Mouse (Mus musculus) intestine, embryonic 14.5 days (tissue): Measurements from ENCODE around the gene Ppia. TPM values are rescaled to one million over a fixed set of nuclear protein-coding genes. Genes with fewer than 3 reads are reported as not detected.
A peak's percentile ranks its signal among the peaks of the same experiment; 100 is the strongest.
"Not testable (repeated sequence)": the region's sequence is repeated elsewhere in the genome, so short reads cannot be mapped to it uniquely, and the experiment has no call there.

Experiments
- ATAC-seq: fragments of 200-750 bp; cut with Nextera tagmentation; replicated peaks from 2 replicates; pipeline ENCODE4 v1.8.0; 2017; ENCODE audit warnings: low read depth, moderate number of reproducible peaks, moderate TSS enrichment, moderate library complexity; ENCODE audit not compliant: low FRiP score, low TSS enrichment
- DNase-seq: peaks from one replicate; pipeline ENCODE4 v3.0.0-alpha.2; 2018; ENCODE audit warnings: low spot score
- H3K27ac ChIP-seq: fragments of 300-500 bp; sonication (generic); 2 replicates; pipeline ENCODE4 v1.5.1; 2014; ENCODE audit warnings: low read depth, mild to moderate bottlenecking, control low read depth
- H3K27me3 ChIP-seq: fragments of 300-500 bp; sonication (generic); replicated peaks from 2 replicates; pipeline ENCODE4 v1.6.1; 2014; ENCODE audit warnings: low read length, control low read depth; ENCODE audit not compliant: control insufficient read depth, insufficient read depth
- H3K36me3 ChIP-seq: fragments of 300-500 bp; sonication (generic); 2 replicates; pipeline ENCODE4 v1.6.1; 2014; ENCODE audit warnings: low read length, control low read depth; ENCODE audit not compliant: control insufficient read depth, insufficient read depth
- H3K4me1 ChIP-seq: fragments of 300-500 bp; sonication (generic); replicated peaks from 2 replicates; pipeline ENCODE4 v1.6.1; 2014; ENCODE audit warnings: low read length, control low read depth, mixed read lengths; ENCODE audit not compliant: control insufficient read depth, insufficient read depth
- H3K4me2 ChIP-seq: fragments of 300-500 bp; sonication (generic); 2 replicates; pipeline ENCODE4 v1.6.1; 2014; ENCODE audit warnings: low read length
- H3K4me3 ChIP-seq: fragments of 300-500 bp; sonication (generic); 2 replicates; pipeline ENCODE4 v1.5.1; 2014; ENCODE audit warnings: low read depth, low read length, control low read depth, mixed read lengths
- H3K9ac ChIP-seq: fragments of 300-500 bp; sonication (generic); 2 replicates; pipeline ENCODE4 v1.6.1; 2014; ENCODE audit warnings: mild to moderate bottlenecking, low read length
- H3K9me3 ChIP-seq: fragments of 300-500 bp; sonication (generic); 2 replicates; pipeline ENCODE4 v1.6.1; 2016; ENCODE audit warnings: low read length, control low read depth; ENCODE audit not compliant: control insufficient read depth
- WGBS: fragments of 180-500 bp; shearing (Covaris S2); extraction: QIAGEN DNeasy Blood & Tissue Kit; methylation state at CpG from one replicate; pipeline ENCODE4 v1.1.7; 2014; 5-methylcytosine and 5-hydroxymethylcytosine counted together
- polyA plus RNA-seq: library from polyadenylated mRNA; unstranded; fragments of >200 nt; fragmentation: Nextera tagmentation; extraction: Ambion mirVana; gene quantifications from 2 replicates; pipeline ENCODE4 v1.2.1, GENCODE M21; 2014

Ppia gene
- polyA plus RNA-seq, 1 experiment from 2014 or later = 5,694 TPM

DNA sequence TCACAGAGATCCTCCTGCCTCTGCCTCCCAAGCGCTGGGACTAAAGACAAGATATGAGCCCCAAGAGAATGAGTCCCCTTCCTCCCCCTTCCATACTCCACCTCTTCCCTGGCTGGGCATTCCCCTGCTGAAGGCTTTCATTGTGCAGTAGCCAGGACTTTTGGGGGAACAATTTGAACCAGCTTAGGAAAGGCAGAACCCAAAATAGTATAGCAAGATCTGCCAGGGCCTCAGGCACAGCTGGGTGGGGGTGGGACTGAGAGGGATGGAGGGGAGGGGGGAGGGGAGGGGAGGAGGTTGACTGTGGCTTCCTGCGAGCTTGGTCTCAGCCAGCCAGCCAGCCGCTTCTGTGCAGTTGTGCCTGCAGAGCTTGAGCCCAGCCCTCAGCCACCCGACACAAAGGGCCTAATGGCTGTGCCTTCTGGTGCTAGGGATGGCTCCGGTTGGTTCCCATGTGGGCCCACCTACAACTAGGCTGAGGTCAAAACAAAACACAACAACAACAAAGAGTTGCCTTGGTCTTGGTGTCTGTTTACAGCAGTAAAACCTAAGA, 5.1 kb upstream of the Ppia start:
- Histone ChIP-seq H3K4me3 (no peak overlapping the region), H3K4me1 (peaks cover 20% of the 10 kb centered on the region), H3K9me3 (no peaks in the 10 kb centered on the region), H3K36me3 (peaks cover 6% of the 10 kb centered on the region; the same call in 1 of the 2 replicates), H3K27ac (no peak overlapping the region), H3K4me2 (no peak overlapping the region), H3K9ac (no peak overlapping the region), H3K27me3 (no peaks in the 10 kb centered on the region)
- 52% methylated on average over 5 of the region's 5 CpGs for WGBS
- ATAC-seq = no peak
- no peak for DNase-seq

DNA sequence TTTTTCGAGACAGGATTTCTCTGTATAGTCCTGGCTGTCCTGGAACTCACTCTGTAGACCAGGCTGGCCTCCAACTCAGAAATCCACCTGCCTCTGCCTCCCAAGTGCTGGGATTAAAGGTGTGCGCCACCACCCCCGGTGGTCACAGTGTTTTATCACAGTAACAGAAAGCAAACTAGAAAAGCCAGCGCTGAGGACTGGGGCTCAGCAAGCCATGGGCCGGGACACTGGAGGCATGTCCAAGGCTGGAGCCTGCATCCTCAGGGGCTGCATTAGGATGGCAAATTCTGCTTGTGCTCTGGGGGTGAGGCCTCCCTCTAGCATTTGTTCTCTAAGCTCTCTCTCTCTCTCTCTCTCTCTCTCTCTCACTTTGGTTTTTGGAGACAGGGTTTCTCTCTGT, 4.5 kb upstream of the Ppia start:
- not testable (repeated sequence) for H3K4me3 ChIP-seq, ATAC-seq, H3K9me3 ChIP-seq, H3K9ac ChIP-seq, H3K27ac ChIP-seq, H3K4me2 ChIP-seq, H3K36me3 ChIP-seq, H3K27me3 ChIP-seq, DNase-seq
- peaks cover 14% of the 10 kb centered on the region for H3K4me1 ChIP-seq
- 83% methylated on average over 5 of the region's 5 CpGs for WGBS

DNA sequence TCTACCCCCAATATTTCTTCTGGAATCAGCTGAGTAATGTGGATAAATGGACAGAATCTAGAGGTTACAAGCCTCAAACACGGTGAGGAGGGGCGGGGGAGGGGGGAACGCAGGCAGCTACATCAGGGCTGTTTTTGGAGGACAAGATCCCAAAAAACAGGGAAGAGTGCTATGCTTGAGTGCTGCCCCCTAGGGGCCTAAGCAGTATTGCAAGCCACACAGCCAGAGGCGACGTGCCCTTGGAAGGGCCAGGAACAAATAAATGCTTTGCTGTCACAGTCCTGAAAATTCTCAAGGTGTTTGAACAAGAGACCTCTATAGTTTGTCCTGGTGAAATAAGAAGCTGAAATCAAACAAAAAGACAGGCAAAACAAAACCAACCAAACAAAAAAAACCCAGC, 3.6 kb upstream of the Ppia start:
- no peaks in the 10 kb centered on the region for H3K27me3 ChIP-seq
- H3K9ac ChIP-seq = no peak overlapping the region
- ATAC-seq (no peak), DNase-seq (peak; percentile 92)
- peaks cover 9% of the 10 kb centered on the region for H3K4me1 ChIP-seq
- H3K4me2 ChIP-seq = no peak overlapping the region
- H3K4me3 ChIP-seq = no peak overlapping the region
- H3K9me3 ChIP-seq = no peaks in the 10 kb centered on the region
- WGBS = 8% methylated on average over 5 of the region's 5 CpGs
- no peak overlapping the region for H3K27ac ChIP-seq
- H3K36me3 ChIP-seq = no peaks in the 10 kb centered on the region

DNA sequence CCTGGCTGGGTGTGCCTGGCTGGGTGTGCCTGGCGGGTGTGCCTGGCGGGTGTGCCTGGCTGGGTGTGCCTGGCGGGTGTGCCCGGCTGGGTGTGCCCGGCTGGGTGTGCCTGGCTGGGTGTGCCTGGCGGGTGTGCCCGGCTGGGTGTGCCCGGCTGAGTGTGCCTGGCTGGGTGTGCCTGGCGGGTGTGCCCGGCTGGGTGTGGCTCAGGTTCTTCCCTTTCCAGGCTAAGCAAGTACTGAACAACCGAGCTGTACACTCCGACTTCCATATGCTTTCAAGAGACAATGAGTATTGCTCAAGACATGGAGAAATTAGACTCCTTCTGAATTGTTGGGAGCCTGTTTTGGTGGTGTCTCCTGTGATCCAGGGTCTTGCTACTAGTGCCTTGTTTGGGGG, 2.0 kb upstream of the Ppia start:
- no peak overlapping the region for H3K4me3 ChIP-seq
- H3K9me3 ChIP-seq = no peaks in the 10 kb centered on the region
- no peak overlapping the region for H3K27ac ChIP-seq
- H3K27me3 ChIP-seq = no peaks in the 10 kb centered on the region
- H3K4me2 ChIP-seq = no peak overlapping the region
- WGBS = 98% methylated on average over 12 of the region's 12 CpGs
- DNase-seq (no peak), ATAC-seq (no peak)
- H3K4me1 ChIP-seq = peaks cover 16% of the 10 kb centered on the region
- no peak overlapping the region for H3K9ac ChIP-seq
- H3K36me3 ChIP-seq = peaks cover 13% of the 10 kb centered on the region

DNA sequence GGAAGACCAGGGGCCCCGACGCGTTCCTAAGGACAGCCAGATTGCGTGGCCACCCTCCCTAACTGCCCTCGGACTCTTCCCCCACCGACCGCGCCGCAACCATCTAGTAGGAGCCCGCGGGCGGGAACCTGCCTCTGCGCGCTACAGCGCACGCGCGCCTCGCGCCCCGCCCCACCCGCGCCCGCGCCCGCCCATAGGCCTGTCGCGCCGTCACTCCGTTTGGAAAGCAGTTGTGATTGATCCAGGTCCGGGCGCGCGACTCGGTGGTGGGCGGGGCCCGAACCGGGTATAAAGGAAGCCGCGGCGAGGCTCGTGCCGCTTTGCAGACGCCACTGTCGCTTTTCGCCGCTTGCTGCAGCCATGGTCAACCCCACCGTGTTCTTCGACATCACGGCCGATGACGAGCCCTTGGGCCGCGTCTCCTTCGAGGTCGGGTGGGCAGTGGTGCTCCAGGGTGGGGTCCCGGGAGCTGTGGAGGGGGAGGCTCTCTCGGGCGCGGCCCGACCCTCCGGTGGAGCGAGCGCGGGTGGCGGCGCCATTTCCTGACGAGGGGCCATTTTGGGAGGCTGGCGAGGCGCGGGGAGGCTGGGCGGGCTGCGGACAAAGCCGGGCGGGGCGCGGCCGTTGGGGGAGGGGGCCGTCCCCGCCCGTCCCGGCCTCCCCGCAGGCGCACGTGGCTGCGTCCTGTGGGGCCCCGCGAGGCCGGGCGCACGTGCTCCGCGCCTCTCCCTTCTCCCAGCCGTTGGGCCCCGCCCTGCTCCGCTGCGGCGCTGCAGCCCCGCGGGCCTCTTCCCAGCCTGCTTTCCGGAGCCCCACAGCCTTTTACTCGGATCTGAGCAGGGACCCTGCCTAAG, 535 bp downstream of the Ppia start:
- peak; percentile 100 for DNase-seq
- Histone ChIP-seq H3K4me3 (peak overlapping the region; percentile 97), H3K27ac (peak overlapping the region; percentile 95), H3K9ac (peak overlapping the region; percentile 99), H3K4me1 (peaks cover 16% of the 10 kb centered on the region), H3K36me3 (peaks cover 37% of the 10 kb centered on the region), H3K27me3 (no peaks in the 10 kb centered on the region), H3K9me3 (no peaks in the 10 kb centered on the region), H3K4me2 (peak overlapping the region; percentile 100)
- under 1% methylated on average over 88 of the region's 102 CpGs for WGBS
- peak; percentile 94 for ATAC-seq

DNA sequence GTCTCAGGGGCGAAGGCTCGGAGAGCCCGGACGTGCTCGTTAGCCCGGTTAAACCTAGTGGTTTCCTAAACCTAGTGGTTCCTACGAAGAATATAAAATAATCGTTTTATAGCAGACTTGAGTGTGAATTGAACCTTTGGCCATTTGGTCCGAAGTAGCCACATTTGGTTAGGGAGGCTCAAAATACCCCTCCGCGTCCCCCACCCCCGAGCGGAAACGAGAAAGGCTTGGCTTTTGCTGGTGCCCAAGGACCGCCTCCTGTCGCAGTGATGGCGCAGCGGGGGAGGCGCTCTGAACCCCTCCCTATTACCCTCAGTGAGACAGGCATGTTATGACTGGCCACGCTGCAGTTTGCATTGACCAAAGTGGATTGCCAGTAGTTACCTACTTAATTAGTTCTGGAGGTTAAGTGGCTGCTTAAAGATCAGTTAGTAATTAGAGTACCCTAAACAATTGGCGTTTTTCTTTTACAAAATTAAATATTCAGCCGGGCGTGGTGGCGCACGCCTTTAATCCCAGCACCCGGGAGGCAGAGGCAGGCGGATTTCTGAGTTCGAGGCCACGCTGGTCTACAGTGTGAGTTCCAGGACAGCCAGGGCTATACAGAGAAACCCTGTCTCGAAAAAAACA, 1.3 kb downstream of the Ppia start:
- DNase-seq = peak; percentile 83
- peak; percentile 42; the same call in 1 of the 2 replicates for ATAC-seq
- WGBS = under 1% methylated on average over 30 of the region's 30 CpGs
- H3K4me2 ChIP-seq = peak overlapping the region; percentile 100
- H3K9me3 ChIP-seq = no peaks in the 10 kb centered on the region
- peaks cover 40% of the 10 kb centered on the region for H3K36me3 ChIP-seq
- peaks cover 16% of the 10 kb centered on the region for H3K4me1 ChIP-seq
- H3K27ac ChIP-seq = peak overlapping the region; percentile 95
- no peaks in the 10 kb centered on the region for H3K27me3 ChIP-seq
- peak overlapping the region; percentile 97 for H3K4me3 ChIP-seq
- peak overlapping the region; percentile 99 for H3K9ac ChIP-seq

DNA sequence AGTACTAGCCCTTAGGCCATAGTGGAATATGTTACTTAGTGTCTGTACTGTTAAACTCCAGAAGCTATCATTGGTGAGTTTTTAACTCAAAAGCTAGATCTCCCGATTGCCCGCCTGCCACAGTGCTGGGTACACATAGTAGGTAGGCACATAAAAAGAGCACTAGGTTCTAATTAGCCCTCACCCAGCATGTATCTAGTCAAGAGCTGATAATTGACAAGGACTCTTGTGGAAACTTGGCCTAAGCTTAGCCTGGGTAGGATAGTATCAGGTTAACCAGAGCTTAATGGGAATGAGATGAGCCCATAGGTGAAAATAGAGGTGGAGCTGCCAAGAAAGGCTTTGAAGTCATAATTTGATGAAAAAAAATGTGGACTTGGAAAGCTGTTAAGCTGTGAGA, 1.8 kb downstream of the Ppia start:
- Histone ChIP-seq H3K4me1 (peaks cover 16% of the 10 kb centered on the region), H3K27ac (no peak overlapping the region), H3K4me3 (peak overlapping the region; percentile 97), H3K9me3 (no peaks in the 10 kb centered on the region), H3K27me3 (no peaks in the 10 kb centered on the region), H3K36me3 (peaks cover 40% of the 10 kb centered on the region), H3K9ac (peak overlapping the region; percentile 99), H3K4me2 (peak overlapping the region; percentile 100)
- ATAC-seq (no peak), DNase-seq (no peak)
- WGBS = 31% methylated on average over 2 of the region's 2 CpGs

DNA sequence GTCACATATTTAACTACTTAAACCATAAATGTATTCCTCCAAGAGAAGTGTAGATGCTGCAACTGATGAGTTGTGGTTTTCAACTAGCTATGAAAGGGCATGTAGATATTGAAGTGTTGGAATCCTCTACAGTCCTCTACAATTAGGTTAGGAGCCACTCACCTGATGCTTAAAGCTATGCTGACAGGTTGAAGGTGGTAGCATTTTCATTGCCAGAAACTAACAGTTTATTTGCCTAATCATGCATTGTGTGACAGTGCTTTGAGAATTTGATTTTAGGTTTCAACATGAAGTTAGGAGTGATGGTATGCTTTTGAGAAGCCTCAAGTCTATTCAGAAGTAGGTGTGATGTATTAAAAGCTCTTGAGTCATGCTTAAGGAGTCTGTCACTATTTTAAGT, 2.2 kb downstream of the Ppia start:
- H3K27ac ChIP-seq = no peak overlapping the region
- no peaks in the 10 kb centered on the region for H3K9me3 ChIP-seq
- ATAC-seq = no peak
- H3K27me3 ChIP-seq = no peaks in the 10 kb centered on the region
- DNase-seq = no peak
- peaks cover 16% of the 10 kb centered on the region for H3K4me1 ChIP-seq
- H3K9ac ChIP-seq = peak overlapping the region; percentile 99
- peaks cover 41% of the 10 kb centered on the region for H3K36me3 ChIP-seq
- peak overlapping the region; percentile 97 for H3K4me3 ChIP-seq
- peak overlapping the region; percentile 100 for H3K4me2 ChIP-seq
